Mouse (Mus musculus) liver, adult (tissue): ENCODE measurements around the gene Accs.

ENCODE experiments used
- GATA4 ChIP-seq: IDR thresholded peaks from 2 replicates; pipeline ENCODE4 v1.6.1; 2014; ENCODE audit warnings: mild to moderate bottlenecking, low read length; ENCODE audit not compliant: insufficient replicate concordance

The Accs gene

GRCm38 (mm10) chr2:93849505-93850089 lies at the start of gene Accs:
Gene Accs (minus strand): TSS chr2:93849943.
- peak; percentile 66; the same call in 1 of the 2 replicates for TF ChIP-seq GATA4

GRCm38 (mm10) chr2:93891611-93892280 lies 42.0 kb upstream of the Accs start:
- peak; percentile 89; the same call in 1 of the 2 replicates for TF ChIP-seq GATA4

GRCm38 (mm10) chr2:93890143-93890542 lies 40.4 kb upstream of the Accs start:
- no peak for TF ChIP-seq GATA4

DNA sequence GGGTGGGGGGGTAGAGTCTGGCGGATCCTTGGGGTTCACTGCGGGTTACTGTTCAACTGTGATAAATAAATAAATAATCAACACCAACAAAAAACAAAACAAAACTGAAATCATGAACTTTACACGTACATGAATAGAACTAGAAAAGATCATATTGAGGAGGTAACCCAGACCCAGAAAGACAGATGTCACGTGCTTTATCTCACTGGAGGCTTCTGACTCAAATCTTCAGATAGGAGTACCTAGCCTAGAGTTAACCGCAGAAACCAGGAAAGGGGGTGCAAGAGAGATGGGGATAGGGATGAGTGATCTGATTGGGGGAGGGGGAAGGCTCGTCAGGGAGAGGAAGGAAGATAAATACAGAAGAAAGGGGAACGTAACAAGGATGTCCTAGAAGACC lies 39.3 kb upstream of the Accs start:
- no peak for TF ChIP-seq GATA4

DNA sequence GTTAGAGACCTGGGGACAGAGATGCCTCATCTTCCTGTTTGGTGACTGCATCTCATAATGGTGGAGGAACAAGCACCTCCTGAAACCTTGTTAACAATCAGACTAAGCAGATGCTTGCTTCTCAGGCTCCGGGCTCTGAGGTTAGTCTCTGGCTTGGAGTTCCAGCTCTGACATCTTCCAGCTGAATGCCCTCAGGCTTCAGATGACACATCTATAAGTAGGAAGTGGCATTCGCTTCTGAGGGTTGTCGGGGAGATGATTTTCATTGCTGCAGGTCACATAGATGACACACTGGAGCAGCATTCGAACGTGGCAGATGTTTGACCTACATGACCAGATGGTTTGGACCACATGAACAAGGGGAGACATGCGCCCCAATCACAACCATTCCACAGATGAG lies 38.6 kb upstream of the Accs start:
- TF ChIP-seq GATA4 = no peak

GRCm38 (mm10) chr2:93887273-93887672 lies 37.5 kb upstream of the Accs start:
- TF ChIP-seq GATA4 = no peak

DNA sequence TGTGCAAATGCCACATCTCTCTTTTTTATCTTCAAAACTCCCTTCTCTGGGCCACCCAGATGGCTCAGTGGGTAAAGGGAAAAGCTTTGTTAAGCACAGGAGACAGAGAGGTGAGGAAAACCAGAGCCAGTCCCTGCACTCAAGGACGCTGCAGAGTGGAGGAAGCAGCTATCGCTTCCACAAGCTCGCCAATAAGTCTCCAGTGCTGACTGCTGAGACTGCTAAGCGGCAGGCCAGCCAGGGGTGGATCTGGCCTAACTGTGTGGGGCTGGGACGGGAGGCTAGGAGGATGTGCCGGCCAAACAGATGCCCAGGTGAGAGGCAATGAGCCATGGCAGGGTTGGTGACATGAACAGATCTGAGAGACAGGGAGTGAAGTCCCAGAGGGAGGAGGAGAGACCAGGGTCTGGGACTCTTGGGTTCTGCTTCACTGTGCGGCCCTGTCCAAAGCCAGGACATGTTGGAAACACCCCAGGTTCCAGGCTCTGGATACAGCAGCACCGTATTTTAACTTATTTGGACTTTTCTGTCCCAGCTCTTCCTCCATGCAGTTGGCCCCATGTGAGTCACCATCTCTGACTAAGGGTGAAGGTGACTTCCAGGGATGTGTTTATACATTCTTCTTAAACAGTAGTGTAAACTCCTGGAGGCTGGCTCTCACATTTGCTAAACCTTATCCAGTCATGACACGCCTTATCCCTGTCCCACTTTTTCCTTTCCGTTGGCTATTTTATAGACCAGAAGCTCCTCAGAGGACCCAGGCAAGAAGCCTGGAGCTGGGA lies 36.5 kb upstream of the Accs start:
- TF ChIP-seq GATA4 = no peak

- no peak for TF ChIP-seq GATA4
Measured at GRCm38 (mm10) chr2:93883066-93883465, 33.3 kb upstream of the Accs start.

GRCm38 (mm10) chr2:93881640-93882367 lies 32.1 kb upstream of the Accs start:
- TF ChIP-seq GATA4 = no peak

GRCm38 (mm10) chr2:93880981-93881380 lies 31.2 kb upstream of the Accs start:
- TF ChIP-seq GATA4 = no peak

DNA sequence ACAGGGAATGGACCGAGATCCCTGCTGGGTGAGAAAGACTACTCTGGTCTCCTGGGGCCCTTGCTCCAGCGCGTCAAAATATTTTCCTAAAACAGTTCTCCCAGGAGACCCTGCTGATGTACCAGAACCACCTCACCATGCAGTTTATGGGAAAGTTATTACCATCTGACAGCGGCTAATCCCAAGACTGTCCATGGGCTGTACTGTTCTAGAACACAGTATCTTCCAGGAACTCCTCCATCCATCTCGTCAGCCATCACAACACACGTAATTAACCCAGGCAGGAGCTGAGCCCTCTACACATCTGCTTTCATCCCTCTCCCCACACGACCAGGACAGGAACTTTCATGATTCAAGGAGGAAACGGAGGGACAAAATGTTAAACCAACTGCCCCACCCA lies 30.7 kb upstream of the Accs start:
- no peak for TF ChIP-seq GATA4

DNA sequence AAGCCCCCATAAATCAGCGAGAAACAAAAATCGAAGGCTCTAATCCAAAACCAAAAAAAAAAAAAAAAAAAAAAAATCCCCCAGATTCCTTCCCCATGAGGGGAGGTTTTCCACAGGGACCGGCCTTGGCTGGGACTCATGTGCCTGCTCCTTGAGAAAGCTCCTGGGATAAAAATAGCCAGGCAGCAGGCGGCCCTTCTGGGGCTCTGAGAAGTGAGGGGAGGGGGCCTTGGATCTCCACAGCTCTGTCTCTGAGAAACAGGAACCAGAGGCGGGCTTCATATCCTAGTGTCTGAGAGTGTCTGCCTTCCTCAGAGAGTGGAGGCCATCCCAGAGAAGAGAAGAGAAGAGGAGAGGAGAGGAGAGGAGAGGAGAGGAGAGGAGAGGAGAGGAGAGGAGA lies 27.3 kb upstream of the Accs start:
- no peak for TF ChIP-seq GATA4

DNA sequence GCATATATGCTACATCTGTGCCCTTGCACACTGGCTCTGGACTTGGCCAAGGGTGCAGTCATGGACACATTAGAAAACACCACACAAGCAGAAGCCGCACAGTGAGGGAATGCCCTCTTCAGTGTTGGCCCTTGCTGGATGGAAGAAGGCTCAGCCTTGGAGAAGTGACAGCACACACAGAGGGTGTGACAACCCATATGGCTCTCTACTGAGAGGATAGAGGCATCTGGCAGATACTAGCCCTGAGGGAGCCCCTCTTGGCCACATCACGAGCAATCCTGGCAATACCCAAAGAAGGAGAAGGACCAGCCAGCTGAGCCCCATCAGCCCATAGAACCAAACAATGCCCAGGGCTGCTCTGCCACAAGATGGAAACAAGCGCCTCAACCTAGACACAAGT lies 24.9 kb upstream of the Accs start:
- no peak for TF ChIP-seq GATA4

- no peak for TF ChIP-seq GATA4
Measured at GRCm38 (mm10) chr2:93874227-93874514, 24.4 kb upstream of the Accs start.

- no peak for TF ChIP-seq GATA4
Measured at GRCm38 (mm10) chr2:93873449-93874226, 23.9 kb upstream of the Accs start.
